Mouse (Mus musculus): Measurements from ENCODE around the gene Sfxn1. TPM values are rescaled to one million over a fixed set of nuclear protein-coding genes. Genes with fewer than 3 reads are reported as not detected.

The Sfxn1 gene
- total RNA-seq, 2 experiments from 2014 or later = 88.9 to 122 TPM

DNA sequence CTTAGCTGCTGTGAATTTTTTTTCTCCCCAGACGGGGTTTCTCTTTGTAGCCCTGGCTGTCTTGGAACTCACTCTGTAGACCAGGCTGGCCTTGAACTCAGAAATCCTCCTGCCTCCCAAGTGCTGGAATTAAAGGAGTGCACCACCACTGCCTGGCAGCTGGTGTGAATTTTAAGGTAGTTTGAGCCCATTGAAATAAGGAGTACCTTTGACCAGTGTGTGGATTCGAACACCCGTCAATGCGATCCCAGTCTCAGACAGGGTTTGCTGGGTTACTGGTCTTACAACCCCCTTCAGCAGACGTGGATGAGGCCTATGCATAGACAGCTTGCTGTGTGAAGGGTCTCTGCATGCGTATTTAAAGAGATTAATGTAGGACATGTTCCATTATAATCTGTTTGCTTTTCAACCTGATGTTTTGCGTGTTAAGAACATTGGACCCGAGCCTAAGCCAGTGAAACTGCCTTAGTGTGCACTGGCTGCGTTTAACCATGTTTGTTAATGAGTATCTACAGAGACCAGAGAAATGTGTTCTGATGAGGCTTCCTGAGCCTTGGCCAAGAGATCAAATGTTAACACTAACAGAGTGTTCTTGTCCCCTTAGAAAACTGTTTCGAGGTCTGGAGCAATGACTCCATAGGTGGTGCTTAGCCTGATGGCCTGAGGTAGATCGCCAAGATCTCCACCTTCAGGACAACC is 5.2 kb downstream of the Sfxn1 start:
- ATAC-seq (replicated peaks; ENCODE audit: poor library complexity, severe bottlenecking) = no peak

DNA sequence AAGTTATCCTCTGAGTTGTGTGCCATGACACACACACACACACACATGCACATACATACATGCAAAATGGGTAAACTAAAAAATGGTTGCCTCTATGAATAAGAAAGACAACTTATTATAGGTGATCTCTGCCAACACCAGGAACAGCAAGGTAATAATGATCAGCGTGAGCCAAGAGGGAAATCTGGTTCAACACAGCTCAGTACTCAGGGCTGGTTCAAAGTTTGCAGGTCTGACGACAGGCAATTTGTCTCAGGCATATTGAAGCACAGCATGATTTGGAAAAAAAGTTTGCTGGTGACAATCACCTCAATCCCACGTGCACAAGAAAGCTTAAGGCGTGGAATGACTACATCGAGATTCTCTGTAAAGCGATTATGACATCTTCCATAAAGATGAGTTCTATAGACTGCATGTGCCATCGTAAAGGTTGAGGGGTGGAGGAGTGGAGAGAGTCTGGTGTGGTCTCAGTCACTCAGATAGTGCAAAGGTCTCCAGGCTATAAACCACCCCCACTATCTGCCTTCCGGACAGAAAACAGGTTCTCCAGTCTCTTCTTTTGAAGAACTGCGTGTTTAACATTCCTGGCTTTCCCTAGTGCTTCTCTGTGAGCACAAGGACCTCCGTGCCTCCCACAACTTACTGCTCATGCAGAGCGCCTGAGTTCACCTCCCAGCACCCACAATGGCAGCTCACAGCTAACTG is 6.0 kb downstream of the Sfxn1 start:
- no peak for ATAC-seq (replicated peaks; ENCODE audit: poor library complexity, severe bottlenecking)

DNA sequence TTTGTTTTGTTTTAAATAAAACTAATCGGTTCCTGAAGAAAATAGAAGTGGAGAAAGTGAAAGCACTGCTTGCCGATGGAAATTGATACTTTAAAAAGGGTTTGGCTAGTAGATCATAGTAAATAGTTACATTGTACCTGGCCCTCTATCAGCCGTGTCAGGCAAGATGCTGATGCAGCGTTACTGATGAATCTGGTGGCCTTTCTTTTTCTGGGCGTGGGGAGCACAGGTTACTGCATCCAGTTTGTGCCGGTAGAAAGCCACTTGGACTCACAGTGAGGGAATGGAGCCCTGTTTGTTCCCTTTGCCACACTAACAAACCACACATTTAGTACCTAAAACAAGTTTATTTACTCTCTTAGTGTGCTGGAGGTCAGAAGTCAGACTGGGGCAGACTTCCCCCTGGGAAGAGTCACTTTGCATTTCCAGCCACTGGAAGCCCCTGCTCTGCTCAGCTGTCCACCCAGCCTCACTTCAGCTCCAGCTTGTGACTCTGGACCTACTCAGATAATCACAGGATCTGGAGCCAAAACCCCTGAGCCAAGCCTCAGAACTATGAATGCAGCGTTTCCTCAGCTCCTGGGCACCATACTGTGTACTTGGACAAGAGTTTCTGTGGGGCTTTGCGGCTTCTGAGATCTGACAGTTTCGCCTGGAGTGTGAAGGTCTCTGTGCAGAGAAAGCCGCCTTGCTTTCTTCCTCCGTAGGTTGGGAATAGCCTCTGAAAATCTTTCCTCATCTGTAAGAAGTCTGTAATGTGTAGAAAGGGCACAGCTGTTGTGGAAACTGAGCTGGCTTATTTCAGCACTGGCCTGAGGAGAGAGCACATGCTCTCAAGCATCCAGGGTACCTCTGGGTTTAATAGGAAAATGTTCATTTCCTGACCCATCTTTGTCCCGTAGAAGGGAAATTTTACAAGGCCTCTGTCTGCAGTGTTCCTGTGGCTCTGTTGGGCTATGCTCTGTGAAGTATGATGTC is 8.4 kb downstream of the Sfxn1 start:
- ATAC-seq (replicated peaks; ENCODE audit: poor library complexity, severe bottlenecking) = peak; percentile 7; the same call in 1 of the 2 replicates

DNA sequence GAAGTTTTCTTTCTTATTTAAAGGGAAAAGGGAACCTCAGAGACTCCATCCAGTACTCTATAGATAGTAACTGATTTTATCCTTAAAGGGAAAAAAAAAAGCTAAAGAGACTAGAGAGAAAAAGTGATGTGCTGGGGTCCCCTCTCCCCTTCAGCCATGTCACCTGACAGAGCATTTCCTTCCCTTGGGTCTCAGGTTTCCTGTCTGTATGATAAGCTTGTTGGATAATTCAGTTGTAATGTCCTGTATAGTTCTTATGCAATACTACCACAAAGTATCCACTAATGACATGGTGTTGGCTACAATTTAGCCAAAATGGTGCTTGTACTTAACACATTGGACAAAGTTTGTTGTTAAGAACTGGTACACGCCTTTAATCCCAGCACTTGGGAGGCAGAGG is 9.1 kb downstream of the Sfxn1 start:
- peak; percentile 79 for ATAC-seq (replicated peaks; ENCODE audit: poor library complexity, severe bottlenecking)

DNA sequence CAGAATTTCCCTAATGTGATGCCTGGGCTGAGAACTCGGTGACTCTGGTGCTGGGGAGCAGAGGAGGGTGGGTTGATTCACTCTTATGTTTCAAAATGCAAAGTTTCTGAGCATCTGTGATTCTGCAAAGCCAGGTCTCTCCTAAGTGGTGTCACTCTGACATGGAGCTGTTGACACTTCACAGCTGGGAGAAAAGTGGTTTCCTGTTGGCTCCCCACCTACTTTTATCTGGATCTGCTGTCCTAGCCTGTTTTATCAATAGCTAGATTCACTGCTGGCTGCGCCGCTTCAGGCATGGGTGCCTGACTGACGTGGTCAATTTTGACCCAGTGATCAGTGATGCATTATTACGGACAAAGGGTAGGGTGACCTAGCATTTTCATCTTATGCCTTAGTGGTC is 11.3 kb downstream of the Sfxn1 start:
- no peak for ATAC-seq (replicated peaks; ENCODE audit: poor library complexity, severe bottlenecking)

DNA sequence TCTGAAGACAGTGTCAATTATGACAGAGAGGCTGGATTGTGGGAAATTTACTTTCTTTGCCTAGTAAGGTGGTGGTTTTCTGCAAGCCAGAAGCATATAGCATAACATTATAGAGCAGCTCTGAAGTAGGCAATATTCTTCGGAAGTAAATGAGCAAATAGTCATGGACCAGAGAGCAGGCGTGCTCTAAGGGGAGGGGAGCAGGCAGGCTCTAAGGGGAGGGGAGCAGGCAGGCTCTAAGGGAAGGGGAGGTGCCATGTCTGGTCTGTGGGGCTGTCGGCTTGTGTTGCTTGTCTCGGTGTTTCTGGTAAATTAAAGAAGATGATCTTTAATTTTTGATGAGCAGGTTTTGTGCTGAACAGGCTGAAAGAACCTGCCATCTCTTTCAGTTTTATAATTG is 12.5 kb downstream of the Sfxn1 start:
- no peak for ATAC-seq (replicated peaks; ENCODE audit: poor library complexity, severe bottlenecking)

DNA sequence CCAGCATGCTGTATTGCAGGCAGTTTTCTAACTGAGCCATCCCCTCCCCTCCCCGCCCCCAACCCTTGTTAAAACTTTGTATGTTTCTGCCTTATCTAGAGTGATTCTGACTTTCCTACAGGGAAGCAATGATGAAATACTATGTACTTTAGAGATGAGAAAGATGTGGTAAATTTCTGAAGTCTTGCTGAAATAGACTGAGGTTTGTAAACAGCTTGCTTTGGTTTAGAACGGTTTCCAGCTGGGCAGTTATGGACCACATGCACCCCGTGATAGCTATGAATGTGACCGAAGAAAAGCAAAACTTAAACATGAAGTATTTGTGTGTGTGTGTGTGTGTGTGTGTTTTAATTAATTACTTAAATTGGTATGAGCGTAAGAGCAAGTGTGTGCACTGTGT is 13.2 kb downstream of the Sfxn1 start:
- peak; percentile 62 for ATAC-seq (replicated peaks; ENCODE audit: poor library complexity, severe bottlenecking)

DNA sequence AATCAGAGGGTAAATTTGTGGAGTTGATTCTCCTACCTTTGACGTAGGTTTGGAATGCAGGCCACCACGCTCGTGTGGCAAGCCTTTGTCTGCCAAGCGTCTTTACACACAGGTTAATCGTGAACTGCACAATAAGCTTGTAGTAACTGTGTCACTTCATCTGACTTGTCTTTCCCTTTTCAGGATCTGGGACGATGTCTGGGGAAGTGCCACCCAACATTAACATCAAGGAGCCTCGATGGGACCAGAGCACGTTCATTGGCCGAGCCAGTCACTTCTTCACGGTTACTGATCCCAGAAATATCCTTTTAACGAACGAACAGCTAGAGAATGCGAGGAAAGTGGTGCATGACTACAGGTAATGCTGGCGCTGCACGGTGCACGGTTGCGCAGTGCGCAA is 13.6 kb downstream of the Sfxn1 start:
- no peak for ATAC-seq (replicated peaks; ENCODE audit: poor library complexity, severe bottlenecking)

DNA sequence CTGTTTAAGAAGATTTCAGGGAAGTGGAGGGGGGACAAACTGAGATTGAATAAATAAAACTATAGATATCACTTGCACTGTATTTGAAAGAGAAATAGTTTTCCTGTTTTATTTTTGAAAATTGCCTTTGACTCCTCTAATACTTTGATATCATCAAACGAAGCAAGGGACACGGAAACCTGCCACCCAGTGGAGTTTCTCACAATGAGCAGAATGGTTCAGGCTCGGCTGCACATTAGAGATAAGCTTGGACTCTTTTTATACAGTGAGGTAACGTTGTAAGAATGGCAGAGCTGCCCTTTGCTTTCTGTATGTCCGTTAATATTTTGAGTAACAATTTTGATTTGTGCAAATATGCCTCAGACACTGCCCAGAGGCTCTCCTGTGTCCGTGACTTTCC is 20.1 kb downstream of the Sfxn1 start:
- ATAC-seq (replicated peaks; ENCODE audit: poor library complexity, severe bottlenecking) = no peak

DNA sequence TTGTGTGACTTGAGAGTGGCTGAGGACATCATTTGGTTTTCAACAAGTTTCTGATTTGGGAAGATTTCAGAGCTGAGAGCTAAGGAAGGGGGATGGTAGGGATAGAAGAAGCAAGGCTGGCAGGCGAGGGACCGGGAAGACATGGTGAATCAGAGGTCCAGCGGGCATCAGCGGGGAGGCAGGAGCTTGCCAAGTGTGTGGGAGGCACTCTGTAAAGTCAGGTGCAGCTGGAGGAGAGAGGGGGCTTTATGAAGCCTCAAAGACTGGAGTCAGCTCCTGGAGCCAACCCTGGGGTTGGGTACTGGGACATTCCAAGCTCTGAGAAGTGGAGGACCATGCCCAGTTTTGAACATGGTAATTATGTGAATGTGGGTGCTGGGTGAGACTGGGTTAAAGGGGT is 22.7 kb downstream of the Sfxn1 start:
- no peak for ATAC-seq (replicated peaks; ENCODE audit: poor library complexity, severe bottlenecking)

DNA sequence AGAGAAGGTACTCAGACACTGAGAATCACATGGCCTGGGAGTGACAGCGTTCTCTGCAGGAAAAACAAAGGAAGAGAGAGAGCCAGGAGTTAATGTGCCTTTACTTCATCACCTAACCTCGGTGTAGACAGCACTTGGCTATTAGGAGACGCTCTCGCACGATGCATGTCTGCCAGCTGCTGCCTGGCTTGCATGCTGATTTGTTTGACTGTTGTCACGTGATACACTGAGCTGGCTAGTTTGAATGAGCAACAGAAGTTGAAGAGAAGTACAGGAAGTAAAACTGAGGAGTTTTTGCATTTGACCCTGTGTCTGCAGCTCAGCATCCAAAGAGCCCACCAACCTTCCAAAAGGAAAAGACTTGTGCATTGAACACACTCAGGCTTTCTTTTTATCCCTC is 23.3 kb downstream of the Sfxn1 start:
- no peak for ATAC-seq (replicated peaks; ENCODE audit: poor library complexity, severe bottlenecking)

DNA sequence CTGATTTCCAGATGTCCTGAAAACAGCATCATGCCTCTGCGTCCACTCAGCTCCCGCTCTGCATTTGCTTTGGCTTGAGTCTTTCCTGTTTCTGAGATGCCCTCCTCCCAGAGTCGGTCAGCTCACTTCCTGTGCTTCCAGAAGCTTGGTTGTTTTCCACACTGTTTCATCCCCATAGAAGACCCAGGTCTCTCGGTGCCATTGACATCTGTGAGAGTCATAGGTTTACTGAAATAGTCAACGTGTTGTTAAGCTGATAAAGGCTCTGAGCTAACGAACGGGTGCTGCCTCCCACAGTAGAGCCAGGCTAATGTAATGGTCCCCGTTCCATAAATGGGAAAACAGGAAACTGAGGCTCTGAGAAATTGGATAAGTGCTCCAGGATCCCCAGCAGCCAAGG is 24.1 kb downstream of the Sfxn1 start:
- no peak for ATAC-seq (replicated peaks; ENCODE audit: poor library complexity, severe bottlenecking)

DNA sequence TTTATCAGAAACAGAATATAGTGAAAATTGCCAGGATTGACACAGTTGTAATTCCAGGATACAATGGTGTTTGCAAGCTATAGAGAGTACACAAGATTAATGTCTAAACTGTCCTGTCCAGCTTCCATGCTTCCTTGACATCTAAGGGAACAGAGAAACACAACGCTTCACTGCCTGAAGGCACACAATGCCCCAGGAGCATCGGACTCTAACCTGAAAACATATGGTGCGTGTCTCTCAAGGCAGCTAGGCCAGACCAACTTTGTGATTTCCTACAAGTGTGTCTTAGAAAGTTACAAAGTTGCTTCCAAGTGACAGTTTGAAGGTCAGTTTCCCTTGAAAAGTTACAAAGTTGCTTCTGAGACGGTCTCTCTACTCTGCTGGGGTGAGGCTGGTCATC is 25.6 kb downstream of the Sfxn1 start:
- ATAC-seq (replicated peaks; ENCODE audit: poor library complexity, severe bottlenecking) = no peak

DNA sequence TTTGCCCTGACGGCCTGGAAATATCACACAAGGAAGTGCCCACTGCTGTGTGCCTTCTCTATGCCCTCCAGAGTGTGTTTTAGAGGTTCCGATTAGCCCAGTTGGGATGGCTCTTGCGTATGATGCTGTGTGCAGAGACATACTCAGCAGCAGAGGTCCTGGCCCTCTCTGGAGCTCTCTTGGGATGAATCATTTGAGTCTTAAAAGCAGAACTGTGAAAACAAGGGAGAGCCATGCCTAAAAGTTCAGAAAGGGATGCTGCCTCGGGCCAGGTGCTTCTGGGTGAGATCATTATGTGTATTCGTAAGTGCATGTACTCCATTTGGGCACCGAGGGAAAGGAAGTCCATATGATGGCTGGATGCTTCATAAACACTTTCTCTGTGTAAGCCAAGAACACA is 26.1 kb downstream of the Sfxn1 start:
- ATAC-seq (replicated peaks; ENCODE audit: poor library complexity, severe bottlenecking) = no peak

DNA sequence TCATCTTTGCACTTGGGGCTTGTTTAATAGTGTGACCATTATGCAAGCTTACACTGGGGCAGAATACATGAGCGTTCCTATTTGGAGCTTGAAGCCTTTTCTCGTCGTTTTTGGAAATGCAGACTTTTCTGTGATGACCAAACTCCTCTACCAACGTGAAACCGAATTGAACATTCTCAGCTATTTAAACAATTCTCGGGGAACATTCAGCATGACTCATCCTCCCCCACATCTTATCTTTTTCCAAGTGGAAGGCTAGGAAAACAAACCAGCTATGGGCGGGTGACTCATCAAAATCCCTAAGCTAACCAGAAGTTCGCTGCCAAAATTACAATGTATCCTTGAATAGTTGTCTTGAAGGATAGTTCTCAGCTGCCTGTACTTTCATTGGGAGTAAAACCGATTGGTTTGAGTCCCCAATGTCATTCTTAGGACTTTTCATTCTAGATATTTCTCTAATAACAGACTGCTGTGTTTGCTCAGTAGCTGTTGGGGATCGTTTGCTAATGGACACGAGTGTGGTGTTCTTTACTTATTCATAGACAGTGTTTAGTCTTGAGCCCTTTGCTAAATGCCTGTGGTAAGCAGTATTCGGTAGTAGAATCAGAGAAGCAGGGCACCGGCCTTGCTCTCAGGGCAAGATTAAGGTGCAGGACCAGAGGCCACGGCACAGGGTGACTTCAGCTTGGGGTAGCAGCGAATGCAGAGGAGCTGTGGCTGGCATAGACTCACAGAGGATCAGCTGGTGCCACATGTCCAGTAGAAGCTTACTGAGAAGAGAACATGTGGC is 29.6 kb downstream of the Sfxn1 start:
- ATAC-seq (replicated peaks; ENCODE audit: poor library complexity, severe bottlenecking) = no peak

DNA sequence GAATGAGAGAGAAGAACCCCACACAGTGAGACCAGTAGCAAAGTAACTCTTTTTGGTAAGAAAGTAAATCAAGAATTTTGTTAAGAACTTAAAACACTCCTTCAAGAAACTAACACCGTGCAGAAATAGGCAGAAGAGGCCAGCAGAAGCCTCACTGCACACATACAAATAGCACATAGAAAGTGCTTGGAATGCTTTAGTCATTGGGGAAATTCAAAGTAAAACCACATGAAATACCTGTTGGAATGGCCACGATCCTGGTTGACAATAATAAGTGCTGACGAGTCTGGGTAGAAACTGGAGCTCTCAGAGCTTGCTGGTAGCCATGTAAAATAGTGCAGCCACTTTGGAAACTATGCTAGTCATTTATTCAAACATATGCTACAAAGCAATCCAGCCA is 30.4 kb downstream of the Sfxn1 start:
- no peak for ATAC-seq (replicated peaks; ENCODE audit: poor library complexity, severe bottlenecking)

DNA sequence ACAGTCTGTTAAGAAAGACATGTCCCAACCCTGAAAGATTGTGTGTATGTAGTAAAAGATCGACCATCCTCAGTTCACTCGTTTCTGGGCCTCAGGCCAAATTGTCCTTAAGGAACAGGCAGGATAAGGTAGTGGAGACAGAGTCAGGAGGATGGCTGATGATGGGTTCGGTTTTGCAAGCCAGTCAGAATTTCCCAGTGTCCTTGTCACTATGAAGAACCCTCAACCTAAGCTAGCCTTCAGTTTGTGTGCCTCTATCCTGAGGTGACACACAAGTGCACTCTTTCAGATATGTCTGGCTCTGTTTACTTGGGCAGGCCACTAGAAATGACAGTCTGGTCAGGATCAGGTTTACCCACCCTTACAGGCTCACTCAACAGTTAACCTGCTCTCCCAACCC is 31.6 kb downstream of the Sfxn1 start:
- ATAC-seq (replicated peaks; ENCODE audit: poor library complexity, severe bottlenecking) = no peak

DNA sequence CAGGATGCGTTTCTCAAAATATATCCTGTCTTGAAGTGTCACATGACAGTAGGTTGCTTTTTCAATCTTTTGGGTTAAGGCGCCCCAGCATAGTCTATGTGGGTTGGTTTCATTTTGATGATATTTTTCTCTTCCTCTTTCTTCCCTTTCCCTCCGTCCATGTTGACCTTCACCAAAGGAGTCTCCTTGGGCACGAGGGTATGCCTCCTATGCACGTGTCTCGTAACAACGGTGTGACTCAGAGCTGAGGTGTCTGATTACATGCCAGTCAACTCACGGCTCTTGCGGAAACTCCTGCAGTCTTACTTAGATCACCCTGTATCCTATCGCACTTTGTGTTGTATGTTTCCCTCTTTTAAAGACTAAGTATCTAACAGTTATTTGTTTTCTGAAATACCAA is 32.2 kb downstream of the Sfxn1 start:
- ATAC-seq (replicated peaks; ENCODE audit: poor library complexity, severe bottlenecking) = no peak

DNA sequence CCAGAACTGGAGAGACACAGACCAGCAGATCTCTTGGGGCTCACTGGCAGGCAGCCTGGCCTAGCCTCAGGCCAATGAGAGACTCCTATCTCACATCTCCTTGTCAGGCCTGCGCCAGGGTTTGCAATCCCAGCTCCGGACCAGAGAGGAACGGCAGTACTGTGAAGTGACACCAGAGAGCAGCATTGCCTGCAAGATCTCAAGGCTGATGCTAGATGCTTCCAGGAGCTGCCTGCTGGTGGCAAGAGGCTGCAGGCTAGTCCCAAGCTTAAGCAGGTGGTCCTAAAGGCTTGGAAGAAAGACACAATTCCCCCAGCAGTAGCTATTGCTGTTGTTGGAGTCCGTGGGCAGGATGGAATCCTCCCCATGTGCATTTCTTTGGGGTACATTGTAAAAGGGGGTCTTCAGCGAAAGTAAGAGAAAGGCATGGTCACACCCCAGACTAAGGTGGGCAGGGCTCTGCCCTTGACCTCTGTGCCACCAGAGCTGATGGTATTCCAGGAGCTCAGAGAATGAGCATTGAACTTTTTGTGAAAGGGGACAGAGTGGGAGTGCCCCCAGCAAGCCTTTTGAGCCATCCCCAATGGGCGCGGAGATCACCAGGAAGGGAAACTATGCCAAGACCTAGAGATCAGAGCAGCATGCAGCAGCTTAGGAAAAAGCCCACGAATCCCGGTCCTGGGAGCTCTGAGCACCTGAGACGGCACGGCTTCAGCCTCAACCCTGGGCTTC is 42.3 kb downstream of the Sfxn1 start:
- peak; percentile 93 for ATAC-seq (replicated peaks; ENCODE audit: poor library complexity, severe bottlenecking)

DNA sequence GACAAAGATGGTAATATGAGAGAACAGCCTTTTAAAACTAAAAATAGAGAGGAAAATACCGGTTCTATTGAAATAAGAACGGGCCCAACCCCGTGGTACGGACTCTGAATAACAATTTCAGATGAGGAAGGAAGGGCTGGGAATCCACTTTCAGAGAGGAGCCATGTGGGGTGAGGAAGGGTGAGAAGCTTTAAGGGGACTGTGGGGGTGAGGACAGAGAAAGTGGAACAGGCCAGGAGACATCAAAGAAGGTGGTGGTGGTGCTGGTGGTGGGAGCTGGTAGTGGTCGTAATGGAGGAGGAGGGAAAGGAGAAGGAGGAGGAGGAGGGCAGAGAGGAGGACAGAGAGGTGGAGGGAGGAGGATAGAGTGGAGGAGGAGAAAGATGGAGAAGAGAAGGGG is 43.3 kb downstream of the Sfxn1 start:
- no peak for ATAC-seq (replicated peaks; ENCODE audit: poor library complexity, severe bottlenecking)
